Mouse (Mus musculus) brain, embryonic 14.5 days (tissue): ENCODE measurements around the gene Cstb.

Experiments
- CTCF ChIP-seq: fragments of 200-500 bp; IDR thresholded peaks from 2 replicates; pipeline ENCODE4 v1.5.1; 2012; ENCODE audit warnings: inconsistent platforms, mild to moderate bottlenecking, moderate library complexity, borderline replicate concordance; ENCODE audit not compliant: insufficient read depth, insufficient read length; ENCODE audit errors: extremely low read depth
- POLR2A ChIP-seq: fragments of 200-500 bp; IDR thresholded peaks from 2 replicates; pipeline ENCODE4 v1.6.1; 2012; ENCODE audit warnings: mild to moderate bottlenecking, inconsistent platforms, borderline replicate concordance; ENCODE audit not compliant: poor library complexity, insufficient read depth, insufficient read length, severe bottlenecking; ENCODE audit errors: extremely low read depth

DNA sequence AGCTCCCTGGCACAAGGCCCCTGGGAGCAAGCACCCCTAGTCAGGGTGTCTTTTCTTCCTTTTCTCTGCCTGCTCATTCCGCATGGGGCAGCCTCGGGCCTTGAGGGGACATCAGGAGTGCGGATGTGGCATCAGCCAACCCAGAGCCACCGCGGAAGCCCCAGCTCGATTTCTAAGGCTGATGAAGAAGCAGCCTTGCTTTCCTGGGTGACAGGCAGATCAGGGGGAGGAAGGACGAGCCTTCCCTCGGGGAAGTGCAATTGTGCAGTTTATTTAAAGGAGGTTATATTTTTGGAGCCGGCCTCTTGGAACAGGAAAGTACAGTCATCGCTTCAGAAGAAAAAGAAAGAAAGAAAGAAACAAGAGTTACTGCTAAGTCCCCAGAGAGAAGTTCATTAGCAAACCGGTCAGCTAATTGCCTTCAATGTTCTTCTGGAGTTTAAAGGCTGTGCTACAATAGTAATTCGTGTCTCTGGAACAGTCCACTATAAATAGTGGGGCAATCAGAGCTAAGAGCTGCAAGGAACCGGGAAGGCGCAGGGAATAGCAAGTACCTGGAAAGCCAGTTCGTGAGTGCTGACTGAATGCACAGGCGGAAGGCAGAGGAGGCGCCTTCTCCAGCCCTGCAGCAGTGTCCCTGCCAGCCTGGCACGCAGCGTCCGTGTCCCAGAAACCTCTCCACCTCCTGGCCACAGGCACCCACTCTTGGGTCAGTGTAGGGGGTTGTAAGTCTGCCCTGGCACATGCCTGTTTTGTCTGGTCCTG, 37.1 kb upstream of the Cstb start:
- no peak for TF ChIP-seq CTCF
- TF ChIP-seq POLR2A = no peak
